Mouse (Mus musculus) macrophage (primary cell): Measurements from ENCODE around the gene Nup50. TPM values are rescaled to one million over a fixed set of nuclear protein-coding genes. Genes with fewer than 3 reads are reported as not detected.

ENCODE experiments used
- H3K27ac ChIP-seq: fragments of 350-480 bp; formaldehyde crosslinking; 2 replicates; pipeline ENCODE4 v1.9.0; 2021
- H3K36me3 ChIP-seq: fragments of 350-480 bp; formaldehyde crosslinking; 2 replicates; pipeline ENCODE4 v1.9.0; 2021; ENCODE audit errors: inconsistent target
- H3K4me3 ChIP-seq: fragments of 350-480 bp; formaldehyde crosslinking; 2 replicates; pipeline ENCODE4 v1.9.0; 2021; ENCODE audit errors: inconsistent target
- H3K79me2 ChIP-seq: fragments of 350-480 bp; formaldehyde crosslinking; 2 replicates; pipeline ENCODE4 v1.9.0; 2021; ENCODE audit errors: inconsistent target
- WGBS: methylation state at CpG from one replicate; pipeline ENCODE4 v1.1.7; 2026; ENCODE audit warnings: inconsistent platforms; ENCODE audit not compliant: missing documents; 5-methylcytosine and 5-hydroxymethylcytosine counted together
- polyA plus RNA-seq: library from polyadenylated mRNA; stranded (reverse); fragments of 250-400 nt; gene quantifications from 3 replicates; pipeline ENCODE4 v1.2.4, GENCODE M21; 2018; ENCODE audit warnings: inconsistent platforms

Nup50 gene
- polyA plus RNA-seq, 1 experiment from 2014 or later, result 79.2 TPM

GRCm38 (mm10) chr15:84925495-84926018, 2.3 kb downstream of the Nup50 start:
- Histone ChIP-seq H3K36me3 (peaks cover 30% of the 10 kb centered on the region), H3K27ac (no peak overlapping the region), H3K4me3 (no peak overlapping the region), H3K79me2 (peaks cover 69% of the 10 kb centered on the region)
- WGBS, result 45% methylated on average over 1 of the region's 1 CpGs

GRCm38 (mm10) chr15:84932351-84932750, 9.1 kb downstream of the Nup50 start:
- Histone ChIP-seq H3K79me2 (peaks cover 100% of the 10 kb centered on the region), H3K36me3 (peaks cover 92% of the 10 kb centered on the region), H3K4me3 (no peak overlapping the region), H3K27ac (no peak overlapping the region)
- WGBS, result 92% methylated on average over 5 of the region's 5 CpGs

GRCm38 (mm10) chr15:84934901-84935300, 11.7 kb downstream of the Nup50 start:
- Histone ChIP-seq H3K36me3 (peaks cover 91% of the 10 kb centered on the region), H3K4me3 (no peak overlapping the region), H3K79me2 (peaks cover 94% of the 10 kb centered on the region), H3K27ac (no peak overlapping the region)
- WGBS, result 95% methylated on average over 16 of the region's 16 CpGs

- no peak overlapping the region for H3K27ac ChIP-seq
- H3K79me2 ChIP-seq, result peaks cover 42% of the 10 kb centered on the region
- 78% methylated on average over 12 of the region's 12 CpGs for WGBS
- H3K4me3 ChIP-seq, result no peak overlapping the region
- peaks cover 57% of the 10 kb centered on the region for H3K36me3 ChIP-seq
These were observed 16.9 kb downstream of the Nup50 start for GRCm38 (mm10) chr15:84940102-84940501.

GRCm38 (mm10) chr15:84942647-84943285, 19.6 kb downstream of the Nup50 start:
- Histone ChIP-seq H3K27ac (no peak overlapping the region), H3K4me3 (no peak overlapping the region), H3K36me3 (peaks cover 38% of the 10 kb centered on the region), H3K79me2 (peaks cover 15% of the 10 kb centered on the region; the same call in 1 of the 2 replicates)
- WGBS, result 89% methylated on average over 9 of the region's 11 CpGs

- peaks cover 38% of the 10 kb centered on the region for H3K36me3 ChIP-seq
- no peak overlapping the region for H3K4me3 ChIP-seq
- 88% methylated on average over 5 of the region's 5 CpGs for WGBS
- H3K27ac ChIP-seq, result no peak overlapping the region
- H3K79me2 ChIP-seq, result no peaks in the 10 kb centered on the region; the same call in 1 of the 2 replicates
These were observed 21.1 kb downstream of the Nup50 start for GRCm38 (mm10) chr15:84944319-84944718.

GRCm38 (mm10) chr15:84948990-84949389, 25.8 kb downstream of the Nup50 start:
- H3K79me2 ChIP-seq, result peaks cover 16% of the 10 kb centered on the region; the same call in 1 of the 2 replicates
- 94% methylated on average over 14 of the region's 14 CpGs for WGBS
- no peak overlapping the region for H3K27ac ChIP-seq
- H3K36me3 ChIP-seq, result peaks cover 70% of the 10 kb centered on the region
- no peak overlapping the region for H3K4me3 ChIP-seq

GRCm38 (mm10) chr15:84950053-84950452, 26.8 kb downstream of the Nup50 start:
- Histone ChIP-seq H3K36me3 (peaks cover 81% of the 10 kb centered on the region), H3K4me3 (no peak overlapping the region), H3K27ac (no peak overlapping the region), H3K79me2 (peaks cover 25% of the 10 kb centered on the region; the same call in 1 of the 2 replicates)
- 94% methylated on average over 4 of the region's 4 CpGs for WGBS

- H3K79me2 ChIP-seq, result peaks cover 57% of the 10 kb centered on the region
- H3K4me3 ChIP-seq, result no peak overlapping the region
- H3K27ac ChIP-seq, result no peak overlapping the region
- 96% methylated on average over 11 of the region's 11 CpGs for WGBS
- peaks cover 99% of the 10 kb centered on the region for H3K36me3 ChIP-seq
These were observed 30.0 kb downstream of the Nup50 start for GRCm38 (mm10) chr15:84953259-84953658.

- Histone ChIP-seq H3K27ac (no peak overlapping the region), H3K36me3 (peaks cover 67% of the 10 kb centered on the region), H3K79me2 (peaks cover 98% of the 10 kb centered on the region), H3K4me3 (no peak overlapping the region)
- 97% methylated on average over 3 of the region's 3 CpGs for WGBS
These were observed 34.6 kb downstream of the Nup50 start for GRCm38 (mm10) chr15:84957851-84958250.

GRCm38 (mm10) chr15:84958331-84958730, 35.1 kb downstream of the Nup50 start:
- H3K27ac ChIP-seq, result no peak overlapping the region
- peaks cover 98% of the 10 kb centered on the region for H3K79me2 ChIP-seq
- H3K4me3 ChIP-seq, result no peak overlapping the region
- peaks cover 62% of the 10 kb centered on the region for H3K36me3 ChIP-seq
- WGBS, result 94% methylated on average over 3 of the region's 3 CpGs

- peaks cover 47% of the 10 kb centered on the region for H3K36me3 ChIP-seq
- H3K4me3 ChIP-seq, result no peak overlapping the region
- peaks cover 100% of the 10 kb centered on the region for H3K79me2 ChIP-seq
- H3K27ac ChIP-seq, result peak overlapping the region; percentile 55
- 50% methylated on average over 6 of the region's 6 CpGs for WGBS
These were observed 36.7 kb downstream of the Nup50 start for GRCm38 (mm10) chr15:84959891-84960290.

GRCm38 (mm10) chr15:84960692-84961091, 37.5 kb downstream of the Nup50 start:
- Histone ChIP-seq H3K79me2 (peaks cover 100% of the 10 kb centered on the region), H3K4me3 (no peak overlapping the region), H3K36me3 (peaks cover 39% of the 10 kb centered on the region), H3K27ac (peak overlapping the region; percentile 55; the same call in 1 of the 2 replicates)
- WGBS, result 78% methylated on average over 8 of the region's 8 CpGs

- no peak overlapping the region for H3K27ac ChIP-seq
- 95% methylated on average over 2 of the region's 2 CpGs for WGBS
- H3K4me3 ChIP-seq, result no peak overlapping the region
- peaks cover 22% of the 10 kb centered on the region for H3K36me3 ChIP-seq
- H3K79me2 ChIP-seq, result peaks cover 100% of the 10 kb centered on the region
These were observed 39.3 kb downstream of the Nup50 start for GRCm38 (mm10) chr15:84962518-84962917.

GRCm38 (mm10) chr15:84964771-84965170, 41.6 kb downstream of the Nup50 start:
- no peak overlapping the region for H3K4me3 ChIP-seq
- no peak overlapping the region for H3K27ac ChIP-seq
- H3K36me3 ChIP-seq, result no peaks in the 10 kb centered on the region
- WGBS, result 13% methylated on average over 5 of the region's 5 CpGs
- H3K79me2 ChIP-seq, result peaks cover 100% of the 10 kb centered on the region
